Mouse (Mus musculus) adrenal gland, adult 18-20 months (tissue): ENCODE data around the gene Cradd. TPM values are rescaled to one million over a fixed set of nuclear protein-coding genes. Genes with fewer than 3 reads are reported as not detected.
A peak's percentile ranks its signal among the peaks of the same experiment; 100 is the strongest.

ENCODE experiments used
- DNase-seq, 2 experiments: peaks; one replicate each; pipeline ENCODE4 v3.0.0; 2021 to 2022; ENCODE audit warnings: low spot score in 2 of 2
- total RNA-seq, 2 experiments: library from RNA; stranded (reverse); gene quantifications; 1 replicate in 1 of 2; 2 replicates in 1 of 2; pipeline ENCODE4 v1.2.3; 2021

Cradd gene
- total RNA-seq, 2 experiments from 2014 or later = 5.4 to 7.3 TPM

GRCm38 (mm10) chr10:95336781-95337544 lies 13.0 kb upstream of the Cradd start:
- DNase-seq = no peak

DNA sequence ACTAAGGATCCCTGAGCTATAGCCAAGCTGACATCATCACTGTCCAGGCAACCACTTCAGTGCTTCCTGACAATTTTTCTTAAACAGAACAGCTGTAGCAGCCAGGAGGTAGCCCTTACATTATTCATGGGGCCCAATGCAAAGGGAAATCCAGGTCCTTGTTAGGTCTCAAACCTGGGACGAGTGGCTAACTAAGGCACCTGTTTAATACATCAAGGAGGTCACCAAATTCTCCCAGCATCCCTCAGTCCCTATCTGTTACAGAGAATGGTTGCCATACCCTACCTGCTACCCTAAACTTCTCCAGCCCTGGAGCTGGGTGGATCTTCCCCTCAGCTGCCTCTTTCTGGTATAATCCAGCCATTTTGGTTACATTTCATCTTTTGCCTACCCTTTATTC lies 10.9 kb upstream of the Cradd start:
- DNase-seq = no peak

DNA sequence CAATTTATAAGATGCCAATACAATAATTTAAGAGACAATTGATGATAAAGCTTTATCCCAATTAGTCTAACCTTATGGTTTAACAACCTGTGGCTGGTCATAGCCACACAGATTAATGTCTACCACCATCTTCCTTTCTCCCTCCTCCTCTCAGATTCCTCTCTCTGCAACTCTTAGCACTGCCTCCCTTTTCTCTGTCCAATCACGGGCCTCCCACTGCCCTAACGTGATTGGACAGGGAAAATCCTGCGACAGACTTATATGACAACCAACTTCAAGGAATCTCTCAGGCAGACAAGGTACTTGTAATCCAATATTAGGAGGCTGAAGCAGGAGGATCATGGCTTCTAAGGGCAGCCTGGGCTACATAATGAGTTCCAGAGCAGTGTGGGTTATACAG lies 8.7 kb upstream of the Cradd start:
- DNase-seq = no peak

GRCm38 (mm10) chr10:95330375-95331363 lies 6.7 kb upstream of the Cradd start:
- no peak for DNase-seq

DNA sequence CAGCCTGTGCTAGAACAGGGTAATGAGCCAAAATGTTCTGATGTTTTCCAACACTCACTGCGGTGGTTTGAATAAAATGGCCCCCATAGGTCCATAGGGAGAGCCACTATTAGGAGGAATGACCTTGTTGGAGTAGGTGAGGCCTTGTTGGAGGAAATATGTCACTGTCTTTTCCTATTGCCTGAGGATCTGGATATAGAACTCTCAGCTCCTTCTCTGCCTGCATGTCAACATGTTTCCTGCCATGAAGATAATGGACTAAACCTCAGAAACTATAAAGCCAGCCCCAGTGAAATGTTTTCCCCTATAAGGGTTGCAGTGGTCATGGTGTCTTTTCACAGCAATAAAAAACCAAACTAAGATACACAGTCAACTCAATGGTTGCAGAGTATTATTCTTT lies 6.0 kb upstream of the Cradd start:
- no peak for DNase-seq

- DNase-seq = no peak
These were observed 322 bp upstream of the Cradd start for GRCm38 (mm10) chr10:95324278-95324631.

DNA sequence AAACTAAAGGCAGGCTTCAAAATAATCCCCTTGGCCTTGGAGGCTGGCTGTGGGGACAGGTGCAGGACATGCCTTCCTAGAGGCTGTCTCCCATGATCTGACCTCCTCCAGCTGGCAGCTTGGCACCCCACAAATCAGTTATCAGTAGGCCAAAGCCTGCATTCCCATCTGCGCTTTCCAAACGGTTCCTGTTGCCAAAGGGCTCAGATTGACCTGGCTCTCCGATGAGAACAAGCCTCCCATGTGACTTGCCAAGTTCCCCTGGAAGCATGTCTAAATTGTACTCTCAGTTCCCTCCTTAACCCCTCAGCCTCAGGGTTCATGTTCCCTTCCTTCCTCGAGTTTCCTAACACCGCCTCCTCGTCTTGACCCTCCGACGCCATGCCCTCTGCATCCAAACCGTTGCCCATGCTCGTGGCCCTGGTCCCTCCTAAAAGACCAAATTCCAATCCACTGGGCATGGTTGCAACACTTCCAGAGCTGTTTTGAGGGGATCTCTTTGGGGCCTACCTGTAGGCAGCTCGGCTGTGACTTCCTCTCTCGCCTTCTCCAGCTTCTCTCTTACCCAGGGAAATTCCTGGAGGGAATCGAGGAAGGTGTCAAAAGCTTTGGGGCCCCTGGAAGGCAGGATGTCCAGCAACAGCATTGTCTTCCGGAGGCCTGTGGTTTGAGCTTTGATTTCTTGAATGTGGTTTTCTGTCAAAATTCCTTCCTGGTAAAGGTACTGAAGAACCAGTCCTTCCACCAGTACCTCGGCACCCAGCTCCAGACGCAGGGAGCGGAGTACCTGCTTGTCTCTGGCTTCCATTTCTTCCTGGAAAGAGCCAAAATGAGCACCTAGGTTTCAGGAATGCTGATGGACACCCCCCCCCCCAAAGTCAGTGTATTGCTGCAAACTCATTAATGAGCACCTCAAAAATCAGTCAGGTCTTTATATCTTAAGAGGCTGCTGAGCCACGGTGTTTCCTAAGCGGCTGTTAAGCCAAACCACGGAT lies 1.6 kb downstream of the Cradd start:
- peak in 1 of 2 experiments; percentile 8 for DNase-seq

- no peak for DNase-seq
These were observed 4.9 kb downstream of the Cradd start for GRCm38 (mm10) chr10:95319001-95319400.

GRCm38 (mm10) chr10:95318392-95318708 lies 5.6 kb downstream of the Cradd start:
- DNase-seq = peak in 1 of 2 experiments; percentile 53

GRCm38 (mm10) chr10:95317581-95318391 lies 6.1 kb downstream of the Cradd start:
- DNase-seq = peak in 1 of 2 experiments; percentile 7

DNA sequence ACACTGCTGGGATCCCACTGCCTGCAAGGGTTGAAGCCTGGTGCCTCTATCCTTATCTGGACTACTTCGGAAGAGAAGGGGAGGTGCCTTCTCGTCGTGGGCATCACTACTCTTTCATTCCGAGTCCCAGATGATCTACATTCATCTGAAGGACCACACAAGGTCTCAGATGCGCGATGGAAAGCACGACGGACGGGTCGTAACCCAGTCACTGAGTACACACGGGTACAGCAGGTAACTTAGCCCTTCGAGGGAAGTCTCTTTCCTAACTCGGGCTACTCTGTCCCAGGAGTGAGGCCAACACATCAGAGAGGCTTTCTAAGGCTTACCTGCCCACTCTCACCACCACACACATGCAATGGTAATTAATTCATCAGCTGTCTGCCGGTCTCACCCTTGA lies 6.8 kb downstream of the Cradd start:
- DNase-seq = no peak

GRCm38 (mm10) chr10:95316675-95317074 lies 7.3 kb downstream of the Cradd start:
- DNase-seq = no peak

- no peak for DNase-seq
These were observed 8.0 kb downstream of the Cradd start for GRCm38 (mm10) chr10:95315801-95316474.

DNA sequence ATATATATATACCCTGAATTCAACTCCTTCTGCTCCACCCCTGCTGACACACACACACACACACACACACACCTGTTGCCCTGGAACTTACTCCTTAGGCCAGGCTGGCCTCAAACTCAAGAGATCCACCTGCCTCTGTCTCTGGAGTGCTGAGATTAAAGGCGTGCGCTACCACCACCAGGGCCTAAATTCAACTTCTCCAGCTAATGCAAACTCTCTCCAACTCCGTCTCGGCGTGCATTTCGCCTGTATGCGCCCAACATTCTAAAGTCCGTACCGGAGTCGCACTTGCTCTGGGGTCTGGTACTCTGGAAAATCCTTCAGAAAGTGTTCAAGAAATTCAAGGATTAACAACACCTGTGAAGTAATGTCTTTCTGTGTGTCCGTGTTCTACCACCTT lies 8.6 kb downstream of the Cradd start:
- DNase-seq = no peak

GRCm38 (mm10) chr10:95314019-95314418 lies 9.9 kb downstream of the Cradd start:
- no peak for DNase-seq

GRCm38 (mm10) chr10:95313524-95313923 lies 10.4 kb downstream of the Cradd start:
- DNase-seq = no peak

DNA sequence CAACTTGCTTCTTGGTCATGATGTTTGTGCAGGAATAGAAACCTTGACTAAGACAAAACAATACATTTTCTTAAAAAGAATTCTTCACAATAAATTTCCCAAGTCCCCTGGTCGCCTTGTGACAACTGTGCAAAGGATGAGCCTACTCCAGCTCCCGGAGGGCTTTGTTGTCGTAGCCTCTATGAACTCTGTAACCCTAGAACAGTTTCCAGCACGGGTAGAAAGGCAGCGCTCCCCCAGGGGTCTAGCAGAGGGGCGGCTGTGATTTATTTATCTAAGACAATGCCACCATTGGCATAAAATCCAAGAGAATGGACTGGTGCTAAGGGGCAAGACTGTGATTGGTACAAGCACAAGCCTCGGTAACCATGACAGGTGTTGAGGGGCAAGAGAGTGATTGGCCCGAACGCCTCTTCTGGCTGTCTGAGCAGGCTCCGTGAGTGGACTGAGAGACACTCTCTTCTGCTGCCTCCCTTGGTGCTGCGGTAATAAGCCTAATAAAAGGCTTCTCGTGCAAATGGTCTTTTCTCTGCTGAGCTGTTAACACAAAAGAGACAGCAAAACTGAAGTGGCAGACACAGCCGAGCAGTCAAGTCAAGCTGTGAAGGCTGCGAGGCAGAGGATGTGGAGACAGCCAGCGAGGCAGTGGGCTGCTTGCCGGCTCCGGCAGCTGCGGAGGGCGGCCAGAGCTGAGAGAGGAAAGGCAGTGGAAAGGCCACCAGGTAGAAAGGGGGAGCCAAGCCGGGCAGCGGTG lies 13.1 kb downstream of the Cradd start:
- DNase-seq = no peak

DNA sequence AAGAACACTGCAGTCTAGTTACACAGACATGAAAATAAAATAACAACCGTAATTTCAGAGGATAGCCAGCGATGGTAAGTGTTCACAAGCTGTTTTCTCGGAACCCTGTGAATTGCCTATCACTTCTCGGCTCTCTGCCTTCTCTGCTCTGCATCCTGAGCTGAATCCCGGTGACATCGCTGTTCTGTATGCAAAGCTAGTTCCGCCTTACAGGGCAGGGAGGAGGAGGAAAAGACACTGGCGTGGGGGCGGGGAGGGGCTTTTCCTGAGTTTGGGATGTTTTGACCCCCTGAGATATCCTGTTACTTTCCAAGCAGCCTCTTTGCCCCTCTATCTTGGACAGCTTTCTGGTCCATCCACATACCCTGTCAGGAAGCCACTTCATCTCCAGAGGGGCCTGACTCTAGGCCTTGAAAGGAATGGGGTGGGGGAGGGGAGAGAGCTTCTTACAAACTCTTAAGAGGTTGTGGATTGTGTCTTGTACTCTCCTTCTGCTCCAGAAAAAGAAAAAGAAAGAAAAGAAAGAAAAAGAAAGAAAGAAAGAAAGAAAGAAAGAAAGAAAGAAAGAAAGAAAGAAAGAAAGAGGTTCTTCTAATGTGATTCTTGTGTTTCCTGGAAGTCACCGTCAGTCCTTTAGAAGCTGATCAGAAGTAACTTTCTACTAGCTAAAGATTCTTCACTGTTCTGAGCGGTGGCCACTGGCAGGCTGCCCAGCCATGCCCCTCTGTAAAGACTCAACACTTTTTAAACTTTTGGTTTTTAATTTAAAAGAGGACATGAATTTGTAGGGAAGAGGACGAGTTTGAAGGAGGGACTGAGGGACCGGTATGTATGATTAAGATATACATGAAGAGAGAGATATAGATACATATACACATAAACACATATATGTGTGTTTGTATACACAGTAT lies 14.3 kb downstream of the Cradd start:
- no peak for DNase-seq
